Mouse (Mus musculus) liver, embryonic 15.5 days (tissue): ENCODE results near the gene Pisd. TPM values are rescaled to one million over a fixed set of nuclear protein-coding genes. Genes with fewer than 3 reads are reported as not detected.
"Not testable (repeated sequence)": the region's sequence is repeated elsewhere in the genome, so short reads cannot be mapped to it uniquely, and the experiment has no call there.

Source experiments
- ATAC-seq: fragments of 200-750 bp; cut with Nextera tagmentation; 2 replicates; pipeline ENCODE4 v1.8.0; 2017; ENCODE audit warnings: moderate number of reproducible peaks, mild to moderate bottlenecking, moderate library complexity; ENCODE audit not compliant: insufficient read depth
- H3K27ac ChIP-seq: fragments of 300-500 bp; sonication (generic); replicated peaks from 2 replicates; pipeline ENCODE4 v1.5.1; 2015; ENCODE audit warnings: mild to moderate bottlenecking, inconsistent platforms
- H3K27me3 ChIP-seq: fragments of 300-500 bp; sonication (generic); 2 replicates; pipeline ENCODE4 v1.6.1; 2015; ENCODE audit warnings: mild to moderate bottlenecking, inconsistent platforms
- H3K36me3 ChIP-seq: fragments of 300-500 bp; sonication (generic); replicated peaks from 2 replicates; pipeline ENCODE4 v1.6.1; 2015; ENCODE audit warnings: moderate library complexity, mild to moderate bottlenecking, inconsistent platforms
- H3K4me1 ChIP-seq: fragments of 300-500 bp; sonication (generic); replicated peaks from 2 replicates; pipeline ENCODE4 v1.6.1; 2015; ENCODE audit warnings: inconsistent platforms
- H3K4me2 ChIP-seq: fragments of 300-500 bp; sonication (generic); 2 replicates; pipeline ENCODE4 v1.6.1; 2015; ENCODE audit warnings: moderate library complexity, mild to moderate bottlenecking, inconsistent platforms
- H3K4me3 ChIP-seq: fragments of 300-500 bp; sonication (generic); replicated peaks from 2 replicates; pipeline ENCODE4 v1.5.1; 2015; ENCODE audit warnings: mild to moderate bottlenecking, inconsistent platforms
- H3K9ac ChIP-seq: fragments of 300-500 bp; sonication (generic); 2 replicates; pipeline ENCODE4 v1.6.1; 2015; ENCODE audit warnings: moderate library complexity, mild to moderate bottlenecking, inconsistent platforms
- H3K9me3 ChIP-seq: fragments of 300-500 bp; sonication (generic); replicated peaks from 2 replicates; pipeline ENCODE4 v1.6.1; 2016; ENCODE audit warnings: inconsistent platforms
- WGBS: fragments of 180-500 bp; shearing (Covaris S2); methylation state at CpG from one replicate; pipeline ENCODE4 v1.1.7; 2015; ENCODE audit warnings: mixed read lengths; ENCODE audit not compliant: insufficient replicate concordance; 5-methylcytosine and 5-hydroxymethylcytosine counted together
- polyA plus RNA-seq: library from polyadenylated mRNA; unstranded; fragments of >200 nt; fragmentation: Nextera tagmentation; extraction: Ambion mirVana; gene quantifications from 2 replicates; pipeline ENCODE4 v1.2.1, GENCODE M21; 2015

Pisd gene
- polyA plus RNA-seq, 1 experiment from 2014 or later = 32.7 TPM

DNA sequence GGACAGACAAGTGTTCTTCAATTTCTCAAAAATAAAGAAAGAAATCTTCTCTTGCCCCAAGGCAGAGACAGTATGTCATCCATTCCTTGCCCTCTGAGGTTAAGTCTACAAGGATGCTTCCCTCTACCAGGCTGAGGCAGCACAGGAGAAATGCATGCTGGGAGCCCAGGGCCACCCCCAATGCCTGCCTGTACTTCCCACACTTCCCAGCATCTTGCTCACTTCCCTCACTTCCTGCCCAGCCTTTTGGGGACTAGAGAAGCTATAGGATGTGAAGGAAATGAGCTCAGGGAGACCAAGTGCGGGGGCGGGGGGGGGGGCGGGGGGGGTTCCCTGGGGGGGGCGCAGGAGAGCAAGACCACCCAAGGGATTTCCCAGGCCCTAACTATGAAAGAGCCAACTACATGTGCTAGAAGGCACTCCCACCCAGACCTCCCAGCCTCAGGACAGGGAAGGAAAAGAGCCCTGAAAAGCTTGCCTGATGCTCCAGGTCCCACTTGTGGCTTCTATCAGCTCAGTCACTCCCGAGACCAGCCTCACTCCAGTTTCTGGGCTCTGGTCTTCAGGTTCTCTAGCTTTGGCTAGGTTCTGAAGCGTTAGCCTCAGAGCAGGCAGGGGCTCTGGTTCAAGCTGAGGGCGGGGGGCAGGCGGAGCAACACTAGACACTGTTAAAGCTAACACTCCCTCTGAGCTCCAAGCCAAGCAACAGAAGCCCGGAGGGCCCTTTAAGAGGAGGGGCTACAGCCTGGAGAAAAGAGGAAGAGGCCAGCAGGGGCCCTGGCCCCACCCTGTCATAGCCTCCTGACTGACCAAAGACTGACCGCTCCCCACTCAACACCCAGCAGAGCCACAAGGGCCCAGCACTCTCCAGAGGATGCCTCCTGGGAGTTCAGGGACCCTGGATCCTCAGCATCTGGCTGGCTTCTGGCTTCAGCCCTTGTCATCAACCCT, 39.5 kb downstream of the Pisd start:
- WGBS = 3% methylated on average over 10 of the region's 10 CpGs
- ATAC-seq = peak; percentile 82

DNA sequence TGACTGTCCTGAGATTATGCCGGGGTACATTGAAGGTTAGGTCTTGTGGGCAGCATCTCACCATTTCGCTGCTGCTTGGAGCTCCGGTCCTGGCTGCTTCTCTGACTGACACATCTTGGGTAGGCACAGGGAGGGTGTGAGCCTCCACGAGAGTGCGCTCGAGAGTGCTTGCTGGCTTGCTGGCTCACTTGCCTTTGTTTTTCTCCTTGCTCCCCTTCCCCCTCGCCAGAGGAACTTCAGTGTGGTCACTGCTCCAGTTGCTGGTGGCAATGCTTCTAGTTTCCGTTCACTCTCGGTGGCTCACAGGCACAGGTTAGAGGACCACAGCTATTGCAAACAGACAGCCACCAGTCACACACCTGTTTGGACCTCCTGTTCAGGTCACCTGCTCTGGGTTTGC, 43.3 kb downstream of the Pisd start:
- peaks cover 11% of the 10 kb centered on the region; the same call in 1 of the 2 replicates for H3K36me3 ChIP-seq

More for the DNA sequence above, 39.5 kb downstream of the Pisd start:
- H3K4me1 ChIP-seq = peaks cover 48% of the 10 kb centered on the region
- H3K27me3 ChIP-seq = no peaks in the 10 kb centered on the region
- H3K9ac ChIP-seq = peak overlapping the region; percentile 39; the same call in 1 of the 2 replicates
- H3K27ac ChIP-seq = peak overlapping the region; percentile 80
- 0 out of 2 replicates have a peak, but pooled peaks cover 4% of the 10 kb centered on the region for H3K36me3 ChIP-seq
- H3K9me3 ChIP-seq = no peaks in the 10 kb centered on the region
- H3K4me3 ChIP-seq = peak overlapping the region; percentile 52
- H3K4me2 ChIP-seq = peak overlapping the region; percentile 58

DNA sequence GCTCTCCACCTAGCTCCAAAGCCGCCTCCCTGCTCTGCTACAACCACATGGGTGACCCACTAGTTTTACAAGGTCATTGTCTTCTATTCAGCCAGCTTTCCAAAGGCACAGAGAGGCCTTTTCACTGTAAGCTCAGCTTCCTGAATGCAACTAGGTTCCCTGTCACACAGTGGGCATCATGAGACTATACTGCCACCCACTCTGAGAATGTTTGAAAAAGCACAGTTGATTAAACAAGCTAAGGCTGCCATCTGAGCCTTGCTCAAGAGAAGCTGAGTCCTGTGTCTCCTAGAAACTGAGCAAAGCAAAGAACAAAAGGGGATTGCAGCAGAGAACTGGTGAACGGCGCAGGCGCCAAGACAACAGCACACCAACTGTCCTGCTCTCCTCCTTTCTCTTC, 44.1 kb downstream of the Pisd start:
- not testable (repeated sequence) for H3K9ac ChIP-seq, H3K4me2 ChIP-seq, H3K27ac ChIP-seq, H3K9me3 ChIP-seq, H3K27me3 ChIP-seq, H3K4me3 ChIP-seq, ATAC-seq
- peaks cover 41% of the 10 kb centered on the region for H3K4me1 ChIP-seq
- H3K36me3 ChIP-seq = peaks cover 15% of the 10 kb centered on the region; the same call in 1 of the 2 replicates
- WGBS = 73% methylated on average over 4 of the region's 4 CpGs

More for the DNA sequence above, 43.3 kb downstream of the Pisd start:
- Histone ChIP-seq H3K27ac (no peak overlapping the region), H3K27me3 (no peaks in the 10 kb centered on the region), H3K9ac (no peak overlapping the region), H3K4me3 (no peak overlapping the region), H3K4me2 (no peak overlapping the region), H3K9me3 (no peaks in the 10 kb centered on the region), H3K4me1 (peaks cover 41% of the 10 kb centered on the region)
- 54% methylated on average over 9 of the region's 9 CpGs for WGBS
- no peak for ATAC-seq

DNA sequence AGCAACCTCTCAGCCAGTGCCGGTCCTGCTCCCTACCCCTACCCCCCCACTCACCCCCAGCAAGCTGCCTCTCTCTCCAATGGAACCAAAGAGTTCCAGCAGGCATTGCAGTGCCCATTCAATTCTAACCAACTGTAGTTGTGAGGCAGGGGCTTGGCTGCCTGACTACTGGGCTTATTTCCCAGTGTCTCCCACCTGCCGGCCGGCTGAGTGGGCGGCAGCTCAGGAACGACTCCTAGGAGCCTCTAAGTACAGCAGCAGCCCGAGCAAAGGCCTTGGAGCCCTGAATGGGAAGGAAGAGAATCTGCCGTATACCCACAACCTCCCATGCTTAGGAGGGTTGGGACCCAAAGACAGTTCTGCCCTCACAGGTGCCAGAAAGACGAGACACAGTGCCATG, 44.6 kb downstream of the Pisd start:
- H3K27ac ChIP-seq, H3K9me3 ChIP-seq, H3K27me3 ChIP-seq, H3K4me2 ChIP-seq, H3K9ac ChIP-seq, H3K4me3 ChIP-seq, ATAC-seq: not testable (repeated sequence)
- 68% methylated on average over 8 of the region's 8 CpGs for WGBS
- Histone ChIP-seq H3K36me3 (peaks cover 15% of the 10 kb centered on the region; the same call in 1 of the 2 replicates), H3K4me1 (peaks cover 41% of the 10 kb centered on the region)

DNA sequence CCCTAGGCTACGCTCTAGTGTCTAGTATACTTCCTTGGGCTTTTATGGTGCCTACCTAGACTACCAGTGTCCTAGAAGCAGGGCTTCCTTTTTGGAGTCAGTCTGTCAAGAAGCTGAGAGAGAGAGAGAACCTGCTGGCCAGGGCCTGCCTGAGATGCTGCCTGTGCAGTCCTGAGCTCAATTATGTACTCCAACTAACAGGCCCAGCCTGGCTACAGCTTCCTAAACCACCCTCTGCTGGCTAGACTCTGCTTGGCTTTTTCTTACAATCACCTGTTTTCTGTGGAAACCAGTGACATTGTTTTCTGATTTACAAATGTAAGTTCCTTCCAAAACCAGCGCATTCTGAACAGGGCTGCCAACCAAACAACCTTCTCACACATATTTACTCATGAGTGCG, 45.3 kb downstream of the Pisd start:
- peaks cover 15% of the 10 kb centered on the region; the same call in 1 of the 2 replicates for H3K36me3 ChIP-seq
- 72% methylated on average over 3 of the region's 3 CpGs for WGBS
- ATAC-seq = no peak
- H3K9ac ChIP-seq = no peak overlapping the region
- no peak overlapping the region for H3K27ac ChIP-seq
- no peaks in the 10 kb centered on the region for H3K27me3 ChIP-seq
- no peaks in the 10 kb centered on the region for H3K9me3 ChIP-seq
- peaks cover 35% of the 10 kb centered on the region for H3K4me1 ChIP-seq
- H3K4me2 ChIP-seq = no peak overlapping the region
- H3K4me3 ChIP-seq = no peak overlapping the region

DNA sequence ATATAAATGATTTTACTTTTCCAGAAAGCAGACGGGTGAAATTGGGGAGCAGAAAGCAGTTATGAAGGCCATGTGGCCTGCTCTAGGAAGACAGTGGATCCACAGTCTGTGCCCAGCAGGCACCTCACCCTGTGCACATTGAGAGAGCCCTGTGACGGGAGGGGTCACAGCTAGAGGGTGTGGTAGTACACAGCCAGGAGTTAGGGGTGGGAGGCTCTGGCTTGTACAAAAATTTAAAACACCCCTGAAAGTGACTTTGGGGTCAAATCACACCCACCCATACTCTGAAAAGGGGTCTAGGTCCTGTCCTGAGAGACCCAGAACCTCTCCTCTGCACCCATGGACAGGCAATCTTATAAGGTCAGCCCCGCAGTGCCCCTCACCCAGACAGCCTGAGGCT, 48.7 kb downstream of the Pisd start:
- H3K27me3 ChIP-seq, H3K9ac ChIP-seq, H3K9me3 ChIP-seq, H3K4me1 ChIP-seq, H3K4me2 ChIP-seq, H3K4me3 ChIP-seq, H3K27ac ChIP-seq, ATAC-seq: not testable (repeated sequence)
- WGBS = 60% methylated on average over 3 of the region's 3 CpGs
- H3K36me3 ChIP-seq = peaks cover 11% of the 10 kb centered on the region

DNA sequence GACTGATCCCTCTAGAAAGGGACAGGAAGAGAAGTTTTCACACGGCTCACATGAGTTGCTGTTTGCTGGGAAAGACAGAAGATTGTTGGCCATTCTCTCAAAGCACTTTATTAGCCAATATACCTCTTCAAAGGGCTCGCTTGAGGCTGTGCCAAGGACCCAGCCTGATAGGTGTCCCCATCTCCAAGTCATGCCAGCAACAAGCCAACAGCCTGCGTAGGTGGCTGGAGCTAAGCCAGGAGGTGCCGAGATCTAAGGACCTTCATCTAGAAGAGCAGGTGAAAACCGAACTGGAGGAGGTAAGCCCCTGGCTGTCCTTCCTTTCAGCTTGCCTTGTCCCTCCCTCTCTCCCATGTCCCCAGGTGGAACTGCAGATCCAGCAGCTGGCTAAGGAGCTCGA, 49.7 kb downstream of the Pisd start:
- WGBS = 69% methylated on average over 6 of the region's 6 CpGs
- Histone ChIP-seq H3K27ac (no peak overlapping the region), H3K4me1 (no peaks in the 10 kb centered on the region), H3K4me3 (no peak overlapping the region), H3K9ac (no peak overlapping the region), H3K9me3 (no peaks in the 10 kb centered on the region), H3K4me2 (no peak overlapping the region), H3K36me3 (peaks cover 11% of the 10 kb centered on the region), H3K27me3 (no peaks in the 10 kb centered on the region)
- no peak for ATAC-seq

DNA sequence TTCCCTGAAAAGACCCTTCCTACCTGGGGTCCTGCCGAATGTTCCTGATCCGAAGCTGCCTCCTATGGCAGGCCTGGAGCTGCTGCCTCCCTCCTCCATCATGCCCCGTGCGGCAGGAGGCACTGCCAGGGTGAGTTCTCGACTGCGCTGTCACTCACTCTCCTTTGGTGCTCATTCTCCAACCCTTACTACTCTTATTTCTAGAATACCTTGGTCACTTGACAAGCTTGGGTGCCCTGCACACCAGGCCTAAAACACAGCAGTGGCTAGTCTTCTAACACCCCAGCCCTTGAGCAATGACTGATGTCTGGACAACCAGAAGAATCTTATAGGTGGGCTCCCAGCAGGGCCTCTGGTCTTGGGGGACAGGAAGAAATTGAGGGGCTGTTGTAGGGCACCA, 51.6 kb downstream of the Pisd start:
- WGBS = 84% methylated on average over 6 of the region's 6 CpGs
- H3K4me3 ChIP-seq, H3K9me3 ChIP-seq, H3K4me1 ChIP-seq, H3K27me3 ChIP-seq, H3K4me2 ChIP-seq, H3K27ac ChIP-seq, H3K9ac ChIP-seq: not testable (repeated sequence)
- peak; percentile 41; the same call in 1 of the 2 replicates for ATAC-seq
- H3K36me3 ChIP-seq = peaks cover 11% of the 10 kb centered on the region

DNA sequence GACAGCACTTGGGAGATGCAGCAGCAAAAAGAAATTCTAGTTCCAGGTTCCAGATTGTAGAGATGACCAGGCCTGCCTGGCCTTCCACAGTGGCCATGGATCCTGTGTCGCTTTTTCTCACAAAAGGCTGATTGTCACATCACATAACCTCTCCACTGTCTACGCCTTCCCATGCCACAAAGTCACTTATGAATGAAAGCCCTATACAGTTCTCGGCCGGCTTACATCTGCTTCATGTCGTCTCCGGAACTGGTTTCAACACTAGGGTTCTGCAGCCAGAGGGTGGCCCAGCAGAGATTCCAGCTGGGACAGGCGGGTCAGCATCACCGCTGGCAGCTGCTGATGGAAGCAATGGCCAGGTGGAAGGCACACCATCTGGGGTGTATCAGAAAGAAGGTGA, 56.6 kb downstream of the Pisd start:
- no peak overlapping the region for H3K4me3 ChIP-seq
- no peaks in the 10 kb centered on the region for H3K9me3 ChIP-seq
- WGBS = 76% methylated on average over 8 of the region's 8 CpGs
- no peak overlapping the region for H3K9ac ChIP-seq
- no peaks in the 10 kb centered on the region for H3K36me3 ChIP-seq
- H3K27me3 ChIP-seq = no peaks in the 10 kb centered on the region
- no peak for ATAC-seq
- H3K4me2 ChIP-seq = no peak overlapping the region
- no peak overlapping the region for H3K27ac ChIP-seq
- H3K4me1 ChIP-seq = peaks cover 4% of the 10 kb centered on the region; the same call in 1 of the 2 replicates

DNA sequence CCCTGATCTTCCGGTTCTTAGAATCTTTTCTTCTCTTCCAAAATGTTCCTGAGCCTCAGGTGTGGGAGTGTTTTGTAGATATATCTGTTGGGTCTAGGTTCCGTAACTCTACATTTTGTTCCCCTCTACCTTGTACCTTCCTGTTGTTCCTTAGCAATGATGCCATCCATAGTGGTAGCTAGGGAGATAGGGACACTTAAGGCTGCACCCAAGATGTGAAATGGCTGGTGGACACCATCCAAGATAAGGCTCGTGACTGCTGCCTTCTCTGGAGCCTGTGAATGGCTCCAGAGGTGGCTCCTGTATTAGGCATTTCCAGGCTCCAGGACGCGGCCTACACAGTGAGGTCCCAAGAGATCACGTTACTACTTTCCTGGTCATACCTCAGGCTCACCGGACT, 57.1 kb downstream of the Pisd start:
- no peak overlapping the region for H3K27ac ChIP-seq
- no peaks in the 10 kb centered on the region for H3K36me3 ChIP-seq
- WGBS = 68% methylated on average over 7 of the region's 7 CpGs
- no peaks in the 10 kb centered on the region for H3K27me3 ChIP-seq
- H3K4me3 ChIP-seq = no peak overlapping the region
- no peak overlapping the region for H3K9ac ChIP-seq
- peaks cover 7% of the 10 kb centered on the region; the same call in 1 of the 2 replicates for H3K4me1 ChIP-seq
- no peaks in the 10 kb centered on the region for H3K9me3 ChIP-seq
- no peak overlapping the region for H3K4me2 ChIP-seq
- ATAC-seq = no peak

DNA sequence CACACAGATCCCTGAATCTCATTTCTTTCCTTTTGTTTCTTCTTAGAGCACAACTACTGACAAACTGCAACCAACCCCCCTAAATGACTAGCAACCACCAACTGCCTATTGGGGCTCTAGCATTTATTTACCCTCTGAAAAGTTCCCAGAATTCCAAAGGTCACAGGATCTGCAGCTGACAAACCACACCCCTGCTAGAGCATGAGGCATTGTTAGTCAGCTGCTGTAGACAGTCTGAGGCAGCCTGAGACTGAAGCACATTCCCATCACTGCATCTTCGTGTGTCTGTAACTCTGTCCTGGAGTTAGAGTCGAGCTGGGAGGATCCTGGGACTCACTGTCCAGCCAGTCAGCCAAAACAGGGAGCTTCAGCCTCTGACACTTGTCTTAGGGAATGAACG, 60.0 kb downstream of the Pisd start:
- H3K27ac ChIP-seq, H3K27me3 ChIP-seq, H3K4me2 ChIP-seq, H3K9ac ChIP-seq, H3K9me3 ChIP-seq, H3K4me3 ChIP-seq, H3K36me3 ChIP-seq: not testable (repeated sequence)
- peaks cover 12% of the 10 kb centered on the region; the same call in 1 of the 2 replicates for H3K4me1 ChIP-seq
- WGBS = 54% methylated on average over 3 of the region's 3 CpGs
- peak; percentile 35; the same call in 1 of the 2 replicates for ATAC-seq
